Mouse (Mus musculus) gastrocnemius, postnatal 25 days (tissue): ENCODE measurements around the gene Nudcd3. TPM values are rescaled to one million over a fixed set of nuclear protein-coding genes. Genes with fewer than 3 reads are reported as not detected.

ENCODE experiments used
- DNase-seq: peaks from one replicate; pipeline ENCODE4 v3.0.0; 2022
- long read RNA-seq, 2 experiments: library from polyadenylated mRNA; stranded (forward); transcript quantifications; one replicate each; pipeline ENCODE4 v2.0.0; 2021
- total RNA-seq, 2 experiments: library from RNA; stranded (reverse); gene quantifications; 1 replicate in 1 of 2; 2 replicates in 1 of 2; pipeline ENCODE4 v1.2.3; 2021

Nudcd3 gene
- total RNA-seq = 10 to 100 TPM; 57.6 to 60.3 TPM
- long read RNA-seq, experiment 1, transcript Nudcd3-201 (6 exons, 3,927 nt) = major isoform, 25 of 40 reads
- long read RNA-seq, experiment 1, partial matches to known transcripts = 0 of 40 reads
- long read RNA-seq, experiment 1, other reads (novel, unspliced or antisense) = 15 of 40 reads
- long read RNA-seq, experiment 2, transcript Nudcd3-201 (6 exons, 3,927 nt) = major isoform, 67 of 90 reads
- long read RNA-seq, experiment 2, partial matches to known transcripts = 7 of 90 reads
- long read RNA-seq, experiment 2, other reads (novel, unspliced or antisense) = 15 of 90 reads

DNA sequence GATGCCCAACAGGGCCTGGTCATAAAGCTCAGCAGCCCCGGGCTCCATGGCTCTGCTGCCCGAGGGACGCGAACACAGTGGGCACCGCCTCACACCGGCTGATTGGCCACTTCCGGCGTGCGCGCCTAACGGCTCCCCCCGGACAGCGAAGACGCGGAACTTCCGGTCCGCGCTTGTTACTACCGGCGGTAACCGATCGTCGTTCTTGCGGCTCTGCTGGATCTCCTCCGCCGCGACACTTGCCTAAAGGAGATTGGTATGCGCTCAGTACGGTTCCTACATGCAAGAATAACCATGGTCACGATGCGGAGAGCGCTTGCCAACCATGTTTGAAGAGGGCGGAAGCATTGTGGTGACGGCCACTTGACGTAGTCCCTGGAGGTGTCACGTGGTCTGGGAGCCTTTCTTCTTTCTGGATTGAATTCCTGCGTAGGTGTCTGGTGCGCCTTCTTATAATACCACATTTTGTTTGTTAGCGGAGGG is at the start of gene Nudcd3:
Gene Nudcd3, minus strand, starts transcription at position 329 of the 483 bp plus-strand sequence.
- DNase-seq = peak; percentile 85

DNA sequence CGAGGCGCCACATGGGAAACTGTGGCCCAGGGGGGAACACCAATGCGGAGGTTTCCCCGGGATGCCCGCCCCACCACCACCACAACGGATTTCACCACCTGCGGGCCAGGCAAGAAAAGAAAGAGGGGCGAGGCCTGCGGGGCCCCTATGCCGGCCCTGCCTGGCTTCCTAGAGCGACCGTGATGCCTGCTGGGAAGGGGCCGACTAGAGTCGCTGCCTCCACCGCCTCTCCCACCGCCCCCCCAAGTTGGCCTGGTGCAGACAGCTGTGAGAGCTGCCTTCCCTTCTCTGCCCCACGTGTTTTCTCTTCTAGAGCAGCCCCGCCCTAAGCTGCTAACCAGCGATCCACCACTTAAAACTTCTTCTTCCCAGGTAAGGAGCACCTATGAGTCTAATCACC is 44.5 kb upstream of the Nudcd3 start:
- no peak for DNase-seq

- DNase-seq = no peak
These were observed 32.8 kb upstream of the Nudcd3 start for GRCm38 (mm10) chr11:6233025-6233424.

DNA sequence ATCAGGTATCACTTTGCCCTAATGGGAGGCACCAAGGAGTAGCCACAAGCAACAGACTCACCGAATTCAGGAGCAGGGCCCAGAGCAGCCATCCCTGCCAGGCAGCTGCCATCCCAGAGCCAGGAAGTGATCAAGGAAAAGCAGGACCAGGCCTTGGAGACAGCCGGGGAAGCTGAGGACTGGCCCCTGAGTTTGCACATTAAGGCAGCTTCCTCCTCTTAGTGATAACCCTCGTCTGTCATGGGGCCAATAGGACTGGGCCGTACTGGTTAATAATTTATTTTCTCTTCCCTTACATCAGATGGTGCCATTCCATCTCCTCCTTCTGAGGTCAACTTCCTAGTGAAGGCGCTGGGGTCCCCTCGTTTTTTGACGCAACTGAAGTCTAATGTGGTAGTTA is 29.8 kb upstream of the Nudcd3 start, which contains the start of gene Npc1l1:
Gene Npc1l1, minus strand, starts transcription at position 132 of the 400 bp plus-strand sequence.
- DNase-seq = no peak

DNA sequence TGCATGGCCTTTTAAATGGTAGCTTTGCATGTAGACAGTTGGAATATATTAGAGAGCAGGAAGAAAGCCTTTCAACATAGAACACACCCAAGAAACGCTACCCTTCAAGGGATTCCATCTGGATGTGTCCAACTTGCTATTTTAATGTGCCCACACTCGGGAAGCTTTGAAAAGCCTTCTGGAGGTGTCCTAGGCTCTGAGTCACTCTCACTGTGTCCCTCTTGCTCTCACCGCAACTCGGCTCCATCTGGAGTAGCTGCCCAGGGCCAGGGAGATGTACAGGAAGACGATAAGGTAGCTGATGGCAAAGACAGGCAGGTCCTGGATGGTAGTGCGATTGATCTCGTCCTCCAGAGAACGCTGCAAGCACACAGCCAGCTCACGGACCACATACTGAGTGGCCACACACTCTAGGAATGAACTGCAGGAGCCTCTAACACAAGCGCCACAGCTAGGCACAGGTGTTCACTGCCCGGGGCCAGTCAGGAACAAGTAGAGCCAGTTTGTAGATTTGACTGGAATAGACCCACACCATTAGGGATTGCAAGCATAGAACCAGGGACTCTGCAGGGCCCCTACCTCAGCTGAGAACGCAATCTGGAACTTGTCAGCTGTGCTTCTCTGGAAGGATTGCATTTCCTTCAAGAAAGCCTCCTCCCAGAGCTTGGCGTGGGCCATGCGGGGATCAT is 24.5 kb upstream of the Nudcd3 start:
- DNase-seq = no peak

GRCm38 (mm10) chr11:6222187-6222586 is 22.0 kb upstream of the Nudcd3 start:
- no peak for DNase-seq

GRCm38 (mm10) chr11:6219967-6220366 is 19.8 kb upstream of the Nudcd3 start:
- no peak for DNase-seq

- no peak for DNase-seq
These were observed 18.1 kb upstream of the Nudcd3 start for GRCm38 (mm10) chr11:6218189-6218896.

GRCm38 (mm10) chr11:6216834-6217233 is 16.6 kb upstream of the Nudcd3 start:
- DNase-seq = no peak

DNA sequence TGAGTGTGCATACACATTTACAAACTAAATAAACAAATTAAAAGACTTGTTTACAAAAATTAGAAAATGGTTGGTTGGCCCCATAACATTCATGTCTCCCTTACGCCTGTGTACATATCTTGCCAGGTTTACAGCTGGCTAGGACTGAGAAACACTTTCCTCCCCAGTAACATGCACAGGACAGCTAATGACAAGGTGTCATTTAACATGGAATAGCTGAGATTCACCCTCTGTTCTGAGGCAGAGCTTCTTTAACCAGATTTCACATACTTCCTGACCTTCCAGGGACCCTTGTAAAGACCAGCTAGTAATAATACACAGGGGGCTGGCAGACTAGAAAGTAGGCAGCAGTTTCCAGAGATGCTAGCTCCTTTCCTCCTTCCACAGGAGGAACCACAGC is 7.9 kb upstream of the Nudcd3 start:
- no peak for DNase-seq

- DNase-seq = no peak
These were observed 6.9 kb upstream of the Nudcd3 start for GRCm38 (mm10) chr11:6207090-6207489.

DNA sequence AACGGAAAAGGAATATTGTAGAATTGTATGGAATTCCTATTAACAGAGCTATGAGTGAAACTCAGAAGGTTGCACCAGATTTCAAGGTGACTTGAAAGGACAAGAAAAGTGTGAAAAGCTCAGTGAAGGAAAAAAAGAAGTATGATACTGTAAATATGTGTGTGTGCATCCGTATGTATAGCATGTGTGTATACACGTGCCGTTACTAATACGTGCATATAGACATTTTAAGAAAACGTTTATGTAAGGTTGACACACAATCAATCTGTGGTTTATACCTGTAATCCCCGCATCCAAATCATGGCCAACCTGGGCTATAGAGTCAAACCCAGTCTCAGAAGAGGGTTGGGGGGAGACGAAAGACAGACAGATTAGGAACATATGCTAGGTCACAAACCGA is 355 bp upstream of the Nudcd3 start:
- no peak for DNase-seq

DNA sequence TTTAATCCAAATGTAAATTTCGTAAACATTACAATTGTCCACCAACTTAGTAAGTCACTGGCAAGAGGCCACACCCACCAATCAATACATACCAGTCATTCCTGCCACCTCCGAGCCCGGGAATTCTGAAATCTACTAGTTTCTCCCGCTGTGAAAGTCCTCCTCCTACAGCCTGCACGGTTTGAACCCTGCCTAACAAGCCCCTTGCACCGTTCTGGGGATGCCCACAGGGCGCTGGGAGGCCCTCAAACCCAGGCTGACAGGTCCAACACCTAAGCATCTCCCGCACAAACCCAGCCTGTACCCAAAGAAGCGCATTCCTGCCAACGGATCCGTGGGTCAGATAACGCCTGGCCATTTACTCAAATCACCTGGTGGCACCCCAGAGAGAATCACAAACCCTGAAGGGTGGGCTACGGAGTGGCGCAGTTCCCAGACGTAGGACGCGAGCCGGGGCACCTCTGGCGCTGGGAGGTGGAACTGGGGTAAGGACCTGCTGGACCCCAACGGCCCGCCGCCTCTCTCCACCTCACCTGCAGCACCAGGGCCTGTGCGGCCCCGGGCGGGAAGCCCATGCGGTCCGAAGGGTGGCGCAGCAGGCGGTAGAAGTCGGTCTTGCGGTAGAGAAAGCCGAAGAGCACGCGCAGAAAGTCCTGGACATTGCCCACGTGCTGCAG is 667 bp downstream of the Nudcd3 start, which contains the start of gene A730071L15Rik:
Gene A730071L15Rik, plus strand, starts transcription at position 620 of the 677 bp plus-strand sequence.
- no peak for DNase-seq

DNA sequence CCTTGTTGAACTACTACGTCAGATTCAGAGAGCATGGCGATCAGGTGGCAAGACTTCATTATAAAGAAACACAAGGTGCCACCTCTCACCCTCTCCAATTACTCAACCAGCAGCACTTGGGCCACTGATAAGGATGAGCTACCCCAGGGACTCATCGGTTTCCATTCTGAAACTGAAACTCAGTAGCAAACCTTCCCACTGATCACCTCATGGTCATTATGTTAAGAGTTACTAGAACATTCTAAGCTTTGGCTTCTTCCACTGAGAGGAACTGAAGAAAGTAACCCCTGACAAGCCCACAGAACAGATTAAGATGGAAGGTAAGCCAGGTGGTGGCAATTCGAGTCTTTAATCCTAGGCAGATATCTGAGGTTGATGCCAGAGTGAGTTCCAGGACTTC is 1.8 kb downstream of the Nudcd3 start:
- DNase-seq = no peak

DNA sequence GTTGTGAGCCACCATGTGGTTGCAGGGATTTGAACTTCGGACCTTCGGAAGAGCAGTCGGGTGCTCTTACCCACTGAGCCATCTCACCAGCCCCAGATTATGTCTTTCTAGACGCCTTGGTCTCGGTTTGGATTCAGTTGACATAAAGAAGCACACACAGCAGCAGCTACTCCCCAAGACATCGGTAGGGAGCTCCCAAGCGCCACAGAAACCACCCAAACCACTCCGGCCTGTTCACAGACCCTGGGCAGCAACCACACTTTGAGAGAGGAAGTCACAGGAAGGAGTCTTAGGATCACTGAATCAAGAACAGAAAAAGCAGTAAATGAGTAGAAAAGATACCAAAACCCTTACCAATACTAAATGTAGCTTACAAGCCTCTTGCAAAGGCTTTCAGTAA is 3.4 kb downstream of the Nudcd3 start:
- no peak for DNase-seq

DNA sequence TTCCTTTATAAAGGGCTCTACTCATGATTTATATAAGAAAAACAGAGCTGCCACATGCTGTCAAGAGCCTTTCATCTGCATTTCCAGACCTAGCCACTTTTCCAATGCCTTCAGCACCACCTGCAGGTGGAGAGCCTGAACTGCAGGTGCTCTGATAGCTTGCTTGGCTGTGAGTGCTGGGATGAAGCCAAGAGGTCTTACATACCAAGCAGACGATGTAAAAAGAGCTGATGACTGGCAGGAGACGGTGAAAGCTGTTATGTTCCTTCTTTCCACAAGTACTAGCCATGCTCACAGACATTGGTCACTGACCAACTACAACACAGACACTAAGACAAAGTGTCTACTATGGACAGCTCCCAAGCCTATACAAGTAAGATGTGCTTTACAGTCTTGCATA is 12.3 kb downstream of the Nudcd3 start:
- DNase-seq = peak; percentile 85

DNA sequence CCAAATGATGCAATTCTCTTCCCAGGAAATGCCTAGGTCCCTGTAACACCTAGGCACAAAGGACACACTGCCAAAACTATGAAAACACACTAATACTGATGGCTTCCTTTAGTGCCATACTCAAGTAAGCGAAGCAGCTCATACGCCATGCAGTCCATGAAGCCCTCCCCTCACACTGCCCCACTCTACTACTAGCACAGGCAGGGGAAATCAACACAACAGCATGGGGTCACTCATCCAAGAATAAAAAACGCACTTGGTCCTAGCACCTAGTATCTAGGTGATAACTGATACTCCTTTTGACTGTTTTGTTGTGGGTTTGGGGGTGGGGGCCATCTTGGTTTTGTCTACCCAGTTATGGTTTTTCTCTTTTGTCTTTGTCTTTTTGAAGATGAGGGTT is 12.8 kb downstream of the Nudcd3 start:
- no peak for DNase-seq

- DNase-seq = no peak
These were observed 15.8 kb downstream of the Nudcd3 start for GRCm38 (mm10) chr11:6184202-6184935.

DNA sequence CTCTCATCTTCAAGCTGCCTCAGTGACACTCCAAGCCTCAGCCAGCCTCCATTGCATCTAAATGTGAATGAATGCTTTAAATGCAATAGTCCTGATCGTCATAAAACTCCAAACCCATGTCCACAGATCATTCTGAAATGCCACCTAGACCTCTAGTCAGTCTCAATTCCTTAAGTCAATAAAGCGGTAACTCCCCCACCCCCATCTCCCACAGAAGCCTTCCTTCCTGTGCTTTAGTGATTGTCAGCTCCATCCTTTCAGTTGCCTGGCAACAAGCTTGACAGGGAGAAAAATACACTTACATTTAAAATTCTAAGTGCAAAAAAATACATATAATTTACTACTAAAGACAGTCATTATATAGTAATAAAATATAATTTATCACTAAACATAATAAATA is 17.0 kb downstream of the Nudcd3 start:
- no peak for DNase-seq

GRCm38 (mm10) chr11:6180811-6181399 is 19.3 kb downstream of the Nudcd3 start:
- no peak for DNase-seq

- no peak for DNase-seq
These were observed 21.0 kb downstream of the Nudcd3 start for GRCm38 (mm10) chr11:6179194-6179593.
